Mouse (Mus musculus): ENCODE measurements around the gene Vmn1r3. TPM values are rescaled to one million over a fixed set of nuclear protein-coding genes. Genes with fewer than 3 reads are reported as not detected.
"Not testable (repeated sequence)": the region's sequence is repeated elsewhere in the genome, so short reads cannot be mapped to it uniquely, and the experiment has no call there.

Vmn1r3 gene
- total and polyA plus RNA-seq, 2 experiments, result not detected

GRCm38 (mm10) chr4:3226488-3226887, 41.3 kb upstream of the Vmn1r3 start:
- Histone ChIP-seq H3K9ac (ENCODE audit: low read depth, low read length) (no peak overlapping the region), H3K4me1 (ENCODE audit: control insufficient read depth, insufficient read depth, low read length) (no peaks in the 10 kb centered on the region), H3K36me3 (ENCODE audit: control insufficient read depth, insufficient read depth, low read length) (no peaks in the 10 kb centered on the region), H3K27ac (replicated peaks; ENCODE audit: insufficient read depth, low read depth, low read length) (no peak overlapping the region), H3K79me2 (ENCODE audit: control insufficient read depth, insufficient read depth, low read length) (no peaks in the 10 kb centered on the region), H3K27me3 (ENCODE audit: control insufficient read depth, insufficient read depth, low read length) (0 out of 2 replicates have a peak, but pooled peaks cover 2% of the 10 kb centered on the region), H3K4me3 (ENCODE audit: insufficient read depth, low read depth, low read length) (no peak overlapping the region)
- TF ChIP-seq CTCF (IDR thresholded peaks at IDR 0.05; ENCODE audit: low read depth, low read length), result no peak
- no peak for DNase-seq (ENCODE audit: extremely low read depth, low read depth, low spot score)
- WGBS, result 68% methylated on average over 3 of the region's 3 CpGs

GRCm38 (mm10) chr4:3225416-3225815, 40.3 kb upstream of the Vmn1r3 start:
- H3K27ac ChIP-seq (replicated peaks; ENCODE audit: insufficient read depth, low read depth, low read length); H3K27me3 ChIP-seq (ENCODE audit: control insufficient read depth, insufficient read depth, low read length); H3K9ac ChIP-seq (ENCODE audit: low read depth, low read length); H3K36me3 ChIP-seq (ENCODE audit: control insufficient read depth, insufficient read depth, low read length); H3K4me3 ChIP-seq (ENCODE audit: insufficient read depth, low read depth, low read length); H3K79me2 ChIP-seq (ENCODE audit: control insufficient read depth, insufficient read depth, low read length); DNase-seq (ENCODE audit: extremely low read depth, low read depth, low spot score); H3K4me1 ChIP-seq (ENCODE audit: control insufficient read depth, insufficient read depth, low read length): not testable (repeated sequence)
- WGBS, result 58% methylated on average over 3 of the region's 3 CpGs

- WGBS, result 53% methylated on average over 3 of the region's 3 CpGs
- not testable (repeated sequence) for DNase-seq (ENCODE audit: extremely low read depth, low read depth, low spot score); H3K79me2 ChIP-seq (ENCODE audit: control insufficient read depth, insufficient read depth, low read length); H3K4me1 ChIP-seq (ENCODE audit: control insufficient read depth, insufficient read depth, low read length); H3K9ac ChIP-seq (ENCODE audit: low read depth, low read length); H3K27ac ChIP-seq (replicated peaks; ENCODE audit: insufficient read depth, low read depth, low read length); H3K36me3 ChIP-seq (ENCODE audit: control insufficient read depth, insufficient read depth, low read length); H3K4me3 ChIP-seq (ENCODE audit: insufficient read depth, low read depth, low read length); H3K27me3 ChIP-seq (ENCODE audit: control insufficient read depth, insufficient read depth, low read length)
These were observed 39.7 kb upstream of the Vmn1r3 start for GRCm38 (mm10) chr4:3224848-3225247.

DNA sequence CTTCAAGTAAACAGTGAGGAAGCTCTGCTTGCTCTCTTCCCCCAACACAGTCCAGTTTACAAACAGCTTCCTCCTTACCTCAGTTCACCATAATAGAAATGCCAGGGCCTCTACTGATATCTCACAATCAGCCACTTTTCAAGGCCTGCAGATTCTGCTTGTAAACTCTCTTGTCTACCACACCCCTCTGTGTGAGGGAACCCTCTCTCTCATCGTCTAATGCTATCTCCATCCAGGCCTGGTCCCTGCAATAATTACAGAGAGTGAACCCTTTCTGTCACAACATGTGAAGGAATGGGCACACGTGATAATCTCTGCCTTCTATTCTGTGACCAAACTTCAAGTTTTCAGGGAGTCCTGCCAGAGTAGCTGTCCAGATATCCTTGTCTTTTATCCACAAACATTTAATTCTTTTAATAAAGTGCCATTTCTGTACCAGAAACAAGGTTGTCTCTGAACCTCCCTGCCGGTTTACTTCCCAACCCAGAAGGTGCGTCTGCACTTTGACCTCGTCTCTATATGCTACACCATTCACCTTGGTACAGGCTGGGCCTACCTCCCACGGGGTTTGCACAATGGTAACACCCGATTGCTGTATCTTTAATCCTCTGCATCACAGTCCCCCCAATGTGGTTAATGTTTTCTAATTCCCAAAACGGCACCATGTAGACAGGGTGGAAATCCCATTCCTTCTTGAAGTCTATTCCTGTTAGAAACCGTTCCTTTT, 38.5 kb upstream of the Vmn1r3 start:
- not testable (repeated sequence) for H3K4me1 ChIP-seq (ENCODE audit: control insufficient read depth, insufficient read depth, low read length)

DNA sequence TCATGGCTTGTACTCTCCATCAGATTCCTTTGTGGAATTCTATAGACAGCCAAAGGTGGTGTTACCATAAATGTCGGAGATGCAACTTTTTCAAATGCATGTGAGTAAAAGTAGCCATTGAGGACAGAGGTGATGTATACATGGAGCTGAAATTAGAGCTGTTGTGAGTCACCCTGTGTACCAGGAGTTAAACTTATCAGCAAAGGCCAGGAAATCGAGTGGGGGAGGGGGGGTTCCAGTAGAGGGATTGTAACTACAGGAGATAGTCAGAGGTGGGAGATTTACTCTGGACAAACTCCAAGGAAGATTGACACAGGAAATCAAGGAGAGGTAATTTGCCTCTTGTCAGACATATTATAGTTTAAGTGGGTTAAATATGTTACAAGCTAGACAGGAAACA, 31.2 kb upstream of the Vmn1r3 start:
- not testable (repeated sequence) for H3K79me2 ChIP-seq (ENCODE audit: control insufficient read depth, insufficient read depth, low read length); H3K4me1 ChIP-seq (ENCODE audit: control insufficient read depth, insufficient read depth, low read length); H3K36me3 ChIP-seq (ENCODE audit: control insufficient read depth, insufficient read depth, low read length); DNase-seq (ENCODE audit: extremely low read depth, low read depth, low spot score); H3K27me3 ChIP-seq (ENCODE audit: control insufficient read depth, insufficient read depth, low read length); H3K27ac ChIP-seq (replicated peaks; ENCODE audit: insufficient read depth, low read depth, low read length); H3K4me3 ChIP-seq (ENCODE audit: insufficient read depth, low read depth, low read length); H3K9ac ChIP-seq (ENCODE audit: low read depth, low read length)
- WGBS, result 68% methylated on average over 2 of the region's 2 CpGs

More for the DNA sequence above, 38.5 kb upstream of the Vmn1r3 start:
- H3K9ac ChIP-seq (ENCODE audit: low read depth, low read length); H3K79me2 ChIP-seq (ENCODE audit: control insufficient read depth, insufficient read depth, low read length); H3K27ac ChIP-seq (replicated peaks; ENCODE audit: insufficient read depth, low read depth, low read length); H3K27me3 ChIP-seq (ENCODE audit: control insufficient read depth, insufficient read depth, low read length); DNase-seq (ENCODE audit: extremely low read depth, low read depth, low spot score); H3K36me3 ChIP-seq (ENCODE audit: control insufficient read depth, insufficient read depth, low read length); H3K4me3 ChIP-seq (ENCODE audit: insufficient read depth, low read depth, low read length): not testable (repeated sequence)
- WGBS, result 67% methylated on average over 6 of the region's 9 CpGs

GRCm38 (mm10) chr4:3213349-3213748, 28.2 kb upstream of the Vmn1r3 start:
- not testable (repeated sequence) for H3K4me3 ChIP-seq (ENCODE audit: insufficient read depth, low read depth, low read length); H3K36me3 ChIP-seq (ENCODE audit: control insufficient read depth, insufficient read depth, low read length); DNase-seq (ENCODE audit: extremely low read depth, low read depth, low spot score); H3K9ac ChIP-seq (ENCODE audit: low read depth, low read length); H3K4me1 ChIP-seq (ENCODE audit: control insufficient read depth, insufficient read depth, low read length); H3K79me2 ChIP-seq (ENCODE audit: control insufficient read depth, insufficient read depth, low read length); H3K27ac ChIP-seq (replicated peaks; ENCODE audit: insufficient read depth, low read depth, low read length); H3K27me3 ChIP-seq (ENCODE audit: control insufficient read depth, insufficient read depth, low read length)
- 74% methylated on average over 4 of the region's 4 CpGs for WGBS

GRCm38 (mm10) chr4:3209643-3210217, 24.6 kb upstream of the Vmn1r3 start:
- H3K4me3 ChIP-seq (ENCODE audit: insufficient read depth, low read depth, low read length); H3K79me2 ChIP-seq (ENCODE audit: control insufficient read depth, insufficient read depth, low read length); DNase-seq (ENCODE audit: extremely low read depth, low read depth, low spot score); H3K9ac ChIP-seq (ENCODE audit: low read depth, low read length); H3K27me3 ChIP-seq (ENCODE audit: control insufficient read depth, insufficient read depth, low read length); H3K4me1 ChIP-seq (ENCODE audit: control insufficient read depth, insufficient read depth, low read length); H3K36me3 ChIP-seq (ENCODE audit: control insufficient read depth, insufficient read depth, low read length); H3K27ac ChIP-seq (replicated peaks; ENCODE audit: insufficient read depth, low read depth, low read length): not testable (repeated sequence)
- WGBS, result 50% methylated on average over 1 of the region's 1 CpGs

GRCm38 (mm10) chr4:3176746-3177490, 8.2 kb downstream of the Vmn1r3 start:
- not testable (repeated sequence) for H3K4me1 ChIP-seq (ENCODE audit: control insufficient read depth, insufficient read depth, low read length); H3K79me2 ChIP-seq (ENCODE audit: control insufficient read depth, insufficient read depth, low read length); H3K4me3 ChIP-seq (ENCODE audit: insufficient read depth, low read depth, low read length); H3K9ac ChIP-seq (ENCODE audit: low read depth, low read length); H3K27me3 ChIP-seq (ENCODE audit: control insufficient read depth, insufficient read depth, low read length); H3K27ac ChIP-seq (replicated peaks; ENCODE audit: insufficient read depth, low read depth, low read length); H3K36me3 ChIP-seq (ENCODE audit: control insufficient read depth, insufficient read depth, low read length); DNase-seq (ENCODE audit: extremely low read depth, low read depth, low spot score)
- 87% methylated on average over 10 of the region's 10 CpGs for WGBS

GRCm38 (mm10) chr4:3176195-3176594, 9.0 kb downstream of the Vmn1r3 start:
- WGBS, result 88% methylated on average over 6 of the region's 6 CpGs
- H3K27ac ChIP-seq (replicated peaks; ENCODE audit: insufficient read depth, low read depth, low read length); H3K9ac ChIP-seq (ENCODE audit: low read depth, low read length); H3K4me1 ChIP-seq (ENCODE audit: control insufficient read depth, insufficient read depth, low read length); H3K27me3 ChIP-seq (ENCODE audit: control insufficient read depth, insufficient read depth, low read length); DNase-seq (ENCODE audit: extremely low read depth, low read depth, low spot score); H3K36me3 ChIP-seq (ENCODE audit: control insufficient read depth, insufficient read depth, low read length); H3K4me3 ChIP-seq (ENCODE audit: insufficient read depth, low read depth, low read length); H3K79me2 ChIP-seq (ENCODE audit: control insufficient read depth, insufficient read depth, low read length): not testable (repeated sequence)
